Mouse (Mus musculus) gastrocnemius, postnatal 36 days (tissue): Measurements from ENCODE around the gene Npm3. TPM values are rescaled to one million over a fixed set of nuclear protein-coding genes. Genes with fewer than 3 reads are reported as not detected.

ENCODE experiments used
- DNase-seq, 2 experiments: peaks; one replicate each; pipeline ENCODE4 v3.0.0; 2022
- intact Hi-C: fragments of 180-260 bp; cut with DNase I; formaldehyde crosslinking; loops from one replicate; pipeline ENCODE4 v1.15.1; 2025
- long read RNA-seq, 2 experiments: library from polyadenylated mRNA; stranded (forward); transcript quantifications; one replicate each; pipeline ENCODE4 v2.0.0; 2021
- total RNA-seq, 2 experiments: library from RNA; stranded (reverse); gene quantifications; 2 replicates each; pipeline ENCODE4 v1.2.3; 2021

Npm3 gene
- total RNA-seq, result 10 to 100 TPM; 10.6 to 12.0 TPM
- long read RNA-seq, experiment 1, partial matches to known transcripts, result 2 of 2 reads
- long read RNA-seq, experiment 1, other reads (novel, unspliced or antisense), result 0 of 2 reads
- long read RNA-seq, experiment 2, partial matches to known transcripts, result 1 of 1 reads
- long read RNA-seq, experiment 2, other reads (novel, unspliced or antisense), result 0 of 1 reads

DNA sequence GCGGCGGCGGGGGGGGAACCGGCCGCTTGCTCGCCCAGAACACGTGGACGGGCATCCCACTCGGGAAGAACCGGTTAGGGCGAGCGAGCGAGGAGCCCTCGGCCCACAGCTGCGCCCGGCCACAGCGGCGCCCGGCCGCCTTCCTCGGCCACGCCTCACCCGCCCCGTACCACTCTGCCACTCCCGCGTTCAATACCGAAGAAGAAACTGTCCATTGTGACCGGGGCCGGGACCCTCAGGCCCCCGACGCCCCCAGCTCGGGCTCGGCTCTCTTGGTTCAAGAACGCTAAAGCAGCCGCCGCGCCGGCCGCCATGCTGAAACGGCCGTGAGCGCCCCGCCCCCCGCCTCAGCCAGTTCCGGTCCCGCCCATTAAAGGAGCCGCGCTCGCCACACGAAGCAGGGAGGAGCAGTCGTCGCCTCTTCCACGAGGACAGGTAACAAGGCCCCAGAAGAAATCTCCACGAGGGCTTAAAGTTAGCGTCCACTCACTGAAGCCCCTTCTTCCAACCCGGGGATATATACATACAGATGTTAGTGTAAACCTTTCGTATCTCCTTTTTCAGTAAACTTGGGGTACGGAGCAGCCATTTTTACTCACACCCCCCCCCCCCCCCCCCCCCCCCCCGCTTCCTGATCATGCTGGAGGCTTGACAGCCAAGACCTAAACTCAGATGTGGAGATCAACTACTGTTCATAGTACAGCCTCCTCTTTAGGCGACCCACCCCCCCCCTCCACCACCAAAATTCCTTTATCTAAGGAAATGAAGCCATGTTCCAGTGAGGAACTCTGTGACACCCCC, at the start of gene Npm3:
Npm3 (minus strand) TSS at position 349 of the 801 bp plus-strand sequence.
- DNase-seq, result peak; percentile 74 to 75
- intact Hi-C loops, result loop anchor here (5.0 kb wide), 1 partner anchor 527 kb away; no protein-coding TSS in a partner anchor

- intact Hi-C loops, result no loop called here
- no peak for DNase-seq
Measured at GRCm38 (mm10) chr19:45796879-45797278, 47.5 kb upstream of the Npm3 start.

DNA sequence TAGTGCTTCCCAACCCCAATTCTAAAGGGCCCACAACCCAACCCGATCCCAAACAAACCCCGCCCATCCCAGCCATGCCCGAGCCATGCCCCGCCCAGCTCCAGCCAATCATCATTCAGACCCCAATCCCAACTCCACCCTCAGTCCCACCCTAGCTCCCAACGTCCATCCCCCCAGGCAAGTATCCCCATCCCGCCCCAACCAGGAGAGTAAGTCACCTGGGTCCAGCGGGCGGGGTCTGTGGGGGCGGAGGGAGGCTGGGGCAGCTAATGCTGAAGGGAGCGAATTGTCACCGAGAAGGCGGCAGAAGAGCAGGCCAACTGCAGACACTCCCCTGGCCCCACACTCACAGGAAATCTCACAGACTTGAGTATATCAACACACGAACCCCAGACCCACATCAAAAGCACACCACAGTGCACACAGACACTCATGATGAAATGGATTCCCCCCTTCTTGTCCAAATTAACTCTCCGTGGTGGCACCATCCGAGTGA, 46.7 kb upstream of the Npm3 start:
- intact Hi-C loops, result no loop called here
- DNase-seq, result no peak

DNA sequence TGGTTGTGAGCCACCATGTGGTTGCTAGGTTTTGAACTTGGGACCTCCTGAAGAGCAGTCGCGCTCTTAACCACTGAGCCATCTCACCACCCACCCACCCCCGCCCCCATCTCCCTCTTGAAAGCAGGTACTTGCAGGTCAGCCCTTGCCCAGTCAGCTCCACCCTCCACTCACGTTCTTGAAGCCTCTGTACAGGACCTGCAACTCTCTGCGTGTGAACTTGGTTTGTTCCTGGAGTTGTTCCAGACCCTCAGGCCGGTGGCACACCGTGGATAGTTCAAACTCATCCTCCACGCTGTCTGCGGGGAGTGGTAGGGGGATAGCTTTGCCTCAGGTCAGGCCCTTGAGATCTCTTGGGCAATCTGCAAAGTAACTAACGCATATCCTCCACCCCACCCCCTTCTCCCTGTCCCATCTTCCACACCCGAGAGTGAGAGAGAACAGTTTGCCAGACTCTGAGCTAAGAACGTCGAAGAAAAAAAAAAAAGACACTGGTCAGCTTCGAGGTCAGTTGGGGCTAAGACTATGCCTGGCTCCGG, 46.1 kb upstream of the Npm3 start:
- intact Hi-C loops, result no loop called here
- DNase-seq, result no peak

DNA sequence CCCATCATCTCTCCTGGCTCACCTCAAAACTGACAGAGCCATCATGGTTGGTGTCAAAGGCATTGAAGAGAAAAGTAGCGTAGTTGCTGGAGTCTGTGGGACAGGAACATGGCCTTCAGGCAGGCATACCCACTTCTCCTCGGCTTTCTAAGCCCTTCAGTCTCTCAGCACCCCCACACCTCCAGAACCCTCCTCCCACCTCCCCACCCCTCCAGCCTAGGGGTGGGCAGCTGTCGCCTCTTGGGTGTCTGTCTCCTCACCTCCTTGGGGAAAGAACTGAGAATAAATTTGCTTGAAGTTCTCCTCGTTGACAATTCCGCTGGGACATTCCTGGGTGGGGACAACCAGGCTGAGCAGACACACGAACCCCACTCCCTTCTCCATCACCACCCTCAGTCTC, 45.3 kb upstream of the Npm3 start:
- DNase-seq, result no peak
- intact Hi-C loops, result no loop called here

DNA sequence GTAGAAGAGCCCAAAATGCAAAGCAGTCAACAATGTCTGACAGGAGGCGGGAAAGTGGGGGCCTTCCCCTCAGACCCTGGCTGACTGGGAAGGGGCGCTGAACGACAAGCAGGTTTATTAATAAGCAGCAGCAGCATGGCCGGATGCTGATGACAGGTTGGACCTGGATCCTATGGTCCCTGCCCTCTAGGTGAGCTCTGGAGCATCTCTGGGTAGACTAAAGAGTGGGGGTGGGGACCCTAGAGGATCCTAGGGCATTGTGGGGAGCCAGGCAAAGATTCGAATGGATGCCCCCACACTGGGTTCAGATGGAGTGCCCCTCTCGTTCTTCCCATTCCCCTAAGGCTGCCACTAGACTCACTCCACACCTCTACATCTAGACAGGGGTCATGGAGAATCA, 43.0 kb upstream of the Npm3 start:
- intact Hi-C loops, result no loop called here
- DNase-seq, result no peak

DNA sequence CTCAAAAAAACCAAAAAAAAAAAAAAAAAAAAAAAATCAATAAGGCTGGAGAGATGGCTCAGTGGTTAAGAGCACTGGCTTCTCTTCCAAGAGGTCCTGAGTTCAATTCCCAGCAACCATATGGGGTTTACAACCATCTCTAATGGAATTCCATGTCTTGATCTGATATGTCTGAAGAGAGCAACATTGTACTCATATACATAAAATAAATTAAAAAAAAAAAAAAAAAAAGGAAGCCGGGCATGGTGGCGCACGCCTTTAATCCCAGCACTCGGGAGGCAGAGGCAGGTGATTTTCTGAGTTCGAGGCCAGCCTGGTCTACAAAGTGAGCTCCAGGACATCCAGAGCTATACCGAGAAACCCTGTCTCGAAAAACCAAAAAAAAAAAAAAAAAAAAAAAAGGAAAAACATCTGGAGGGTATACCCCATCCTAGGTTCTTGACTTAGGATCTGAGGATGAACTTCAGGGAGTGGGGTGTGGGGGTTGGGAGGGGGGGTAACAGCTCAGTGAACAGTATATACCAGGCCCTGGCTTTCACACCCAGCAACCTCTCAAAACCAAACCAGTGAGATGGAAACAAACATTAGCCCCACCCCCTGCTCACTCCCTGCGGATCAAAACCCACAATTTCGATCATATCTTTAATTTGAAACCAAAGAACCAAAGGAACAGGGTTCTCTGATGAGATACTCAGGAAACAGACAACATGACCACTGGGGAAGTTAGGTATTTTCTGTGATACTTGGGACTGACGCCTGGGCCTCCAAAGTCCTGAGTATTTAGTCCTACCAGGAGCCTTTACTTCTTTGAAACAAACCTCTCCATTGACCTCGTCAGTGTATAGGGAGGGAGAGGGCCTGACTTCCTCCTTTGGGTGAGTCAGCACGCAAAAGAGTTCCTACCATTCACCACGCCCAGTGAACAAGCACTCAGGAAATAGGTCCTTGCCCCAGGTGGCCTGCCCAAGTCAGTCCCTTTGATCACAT, 40.8 kb upstream of the Npm3 start:
- no peak for DNase-seq
- intact Hi-C loops, result no loop called here

DNA sequence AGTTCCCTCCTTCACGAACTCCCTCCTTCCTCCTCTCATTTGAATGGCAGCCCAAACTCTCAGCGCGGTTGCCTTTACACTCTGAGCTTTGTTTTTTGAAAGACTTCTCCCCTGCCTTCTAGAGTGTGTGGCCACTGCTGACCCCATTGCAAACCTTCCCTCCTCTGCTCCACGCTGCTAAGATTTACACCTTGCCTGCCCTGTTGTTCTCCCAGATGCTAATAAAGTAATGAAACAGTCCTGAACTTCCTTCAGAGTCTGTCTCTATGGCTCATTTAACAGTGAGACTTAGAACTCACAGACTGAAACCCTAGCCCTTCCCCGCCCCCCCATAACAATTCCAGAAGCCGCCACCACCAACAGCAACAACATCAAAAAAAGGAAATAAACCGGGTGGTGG, 40.0 kb upstream of the Npm3 start:
- no peak for DNase-seq
- intact Hi-C loops, result no loop called here

DNA sequence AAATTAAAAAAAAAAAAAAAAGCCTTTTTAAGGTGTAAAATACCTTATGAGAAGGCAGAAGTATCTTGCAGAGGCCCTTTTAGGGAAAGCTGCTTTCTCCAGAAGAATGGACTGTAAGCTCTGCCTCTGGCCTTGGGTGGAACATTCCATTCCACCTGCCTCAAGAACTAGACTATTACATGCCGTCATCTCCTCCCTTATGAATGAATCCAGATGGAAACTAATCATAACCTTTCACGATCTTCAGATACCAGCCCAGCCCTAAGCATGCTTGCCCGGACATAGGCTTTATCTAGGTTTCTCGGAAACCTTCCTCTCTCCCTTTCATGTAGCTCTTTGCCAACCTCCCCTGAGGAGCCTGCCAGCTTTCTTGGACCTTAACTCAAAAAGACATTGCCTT, 38.9 kb upstream of the Npm3 start:
- intact Hi-C loops, result no loop called here
- no peak for DNase-seq

DNA sequence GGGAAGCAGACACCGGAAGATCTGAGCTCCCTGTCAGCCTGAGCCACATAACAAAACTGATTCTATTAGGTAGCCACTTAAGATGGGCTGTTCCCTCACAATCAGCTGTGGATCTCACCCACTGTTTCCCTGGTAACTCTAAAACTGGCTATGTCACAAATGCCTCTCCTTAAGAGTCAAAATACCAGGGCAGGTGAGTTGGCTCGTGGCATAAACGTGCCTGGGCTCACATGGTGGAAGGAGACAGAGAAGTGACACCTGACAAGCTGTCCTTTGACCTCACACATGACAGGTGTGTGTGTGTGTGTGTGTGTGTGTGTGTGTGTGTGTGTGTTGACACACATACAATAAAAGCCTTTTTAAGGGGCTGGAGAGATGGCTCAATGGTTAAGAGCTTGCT, 38.1 kb upstream of the Npm3 start:
- no peak for DNase-seq
- intact Hi-C loops, result no loop called here

- no peak for DNase-seq
- intact Hi-C loops, result no loop called here
Measured at GRCm38 (mm10) chr19:45785470-45785869, 36.1 kb upstream of the Npm3 start.

DNA sequence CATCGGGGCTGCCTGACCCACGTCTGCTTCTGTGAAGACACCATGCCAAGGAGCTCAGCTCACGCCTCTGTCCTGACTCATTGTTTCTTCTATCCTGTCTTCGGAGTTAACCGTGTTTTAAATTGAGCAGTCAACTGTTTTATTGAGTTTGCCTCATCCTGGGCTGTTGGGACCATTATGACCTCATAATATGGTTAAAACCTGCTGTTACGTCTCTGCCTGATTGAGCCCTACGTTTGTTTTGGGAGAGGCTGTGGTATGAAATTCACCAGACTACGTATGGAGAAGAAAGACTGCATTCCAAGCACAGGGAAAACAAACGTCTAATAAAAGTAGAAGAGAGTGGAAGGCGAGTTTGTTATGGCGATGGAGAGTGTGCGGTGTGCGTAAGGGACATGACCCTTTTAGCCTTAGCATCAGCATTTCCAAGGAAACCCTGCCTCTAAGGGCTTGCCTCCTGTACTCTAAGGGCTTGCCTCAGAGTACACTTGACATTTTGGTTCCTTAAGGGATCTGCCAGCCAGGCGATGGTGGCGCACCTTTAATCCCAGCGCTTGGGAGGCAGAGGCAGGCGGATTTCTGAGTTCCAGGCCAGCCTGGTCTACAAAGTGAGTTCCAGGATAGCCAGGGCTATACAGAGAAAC, 34.7 kb upstream of the Npm3 start:
- intact Hi-C loops, result no loop called here
- DNase-seq, result no peak

DNA sequence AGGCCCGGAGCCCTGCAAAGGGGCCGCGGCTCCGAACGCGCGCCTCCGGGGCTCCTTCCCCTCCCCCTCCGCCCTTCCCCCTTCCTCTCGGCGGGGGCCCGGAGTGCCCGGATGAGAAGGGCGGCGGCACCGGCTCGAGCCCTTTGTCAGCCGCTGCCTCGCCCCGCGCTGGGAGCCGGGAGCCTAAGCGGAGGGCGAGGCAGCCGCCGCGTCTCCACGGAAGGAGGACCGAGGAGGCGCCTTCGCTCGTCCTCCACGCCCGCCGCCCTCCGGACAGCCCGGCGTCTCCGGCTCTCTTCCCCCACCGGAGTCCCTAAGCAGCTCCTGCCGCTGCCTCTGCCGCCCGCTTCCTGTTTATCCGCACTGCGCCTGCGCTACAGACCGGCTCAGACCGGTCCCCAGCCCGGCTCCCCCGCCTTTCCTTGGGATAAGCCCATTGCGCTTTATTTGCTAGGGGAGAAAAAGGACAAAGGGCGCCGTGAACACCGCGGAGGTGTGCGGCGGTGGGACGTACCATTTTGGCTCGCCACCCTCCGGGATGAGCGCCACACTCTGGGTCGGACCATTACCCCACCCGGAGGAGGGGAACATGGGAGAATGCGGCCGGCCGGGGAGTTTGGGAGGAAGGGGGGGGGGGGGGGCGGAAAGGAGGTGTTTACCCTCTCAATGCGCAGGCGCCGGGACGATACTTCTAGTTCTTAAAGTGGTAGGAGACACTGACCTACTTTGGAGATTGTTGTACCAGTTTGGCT, 34.0 kb upstream of the Npm3 start, which contains the start of gene Mgea5:
Mgea5 (minus strand) TSS at position 657 of the 752 bp plus-strand sequence.
- peak; percentile 94 to 97 for DNase-seq
- intact Hi-C loops, result no loop called here

GRCm38 (mm10) chr19:45782315-45783001, 33.1 kb upstream of the Npm3 start:
- DNase-seq, result peak; percentile 52 to 55
- intact Hi-C loops, result no loop called here

GRCm38 (mm10) chr19:45781676-45782075, 32.3 kb upstream of the Npm3 start:
- intact Hi-C loops, result no loop called here
- no peak for DNase-seq

GRCm38 (mm10) chr19:45780350-45780915, 31.0 kb upstream of the Npm3 start:
- no peak for DNase-seq
- intact Hi-C loops, result no loop called here

DNA sequence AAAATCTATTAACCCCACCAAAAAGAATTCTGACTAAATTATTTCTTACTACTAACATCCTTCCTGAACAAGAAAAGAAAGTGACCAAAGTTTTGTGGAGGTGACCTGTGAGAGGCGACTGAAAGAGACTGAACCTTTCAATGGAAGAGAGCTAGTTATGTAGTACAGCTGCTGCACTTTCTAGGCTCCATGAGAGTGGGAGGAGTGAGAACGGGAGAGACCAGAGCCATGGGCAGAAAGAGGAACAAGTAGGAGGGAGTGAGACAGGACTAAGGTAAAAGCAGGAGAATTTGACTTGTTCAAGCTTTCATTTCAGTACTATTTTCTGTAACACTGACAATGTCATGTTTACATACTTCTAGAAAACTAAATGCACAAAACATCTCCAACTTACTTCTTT, 26.1 kb upstream of the Npm3 start:
- DNase-seq, result no peak
- intact Hi-C loops, result no loop called here

- DNase-seq, result no peak
- intact Hi-C loops, result no loop called here
Measured at GRCm38 (mm10) chr19:45771501-45771900, 22.1 kb upstream of the Npm3 start.
